Mouse (Mus musculus) WW6 (cell line): Measurements from ENCODE around the gene Gm7995.
"Not testable (repeated sequence)": the region's sequence is repeated elsewhere in the genome, so short reads cannot be mapped to it uniquely, and the experiment has no call there.

Source experiments
- DNase-seq: peaks from one replicate; pipeline ENCODE4 v3.0.0-alpha.2; 2013; ENCODE audit warnings: low read depth, low spot score

Gene Gm7995

DNA sequence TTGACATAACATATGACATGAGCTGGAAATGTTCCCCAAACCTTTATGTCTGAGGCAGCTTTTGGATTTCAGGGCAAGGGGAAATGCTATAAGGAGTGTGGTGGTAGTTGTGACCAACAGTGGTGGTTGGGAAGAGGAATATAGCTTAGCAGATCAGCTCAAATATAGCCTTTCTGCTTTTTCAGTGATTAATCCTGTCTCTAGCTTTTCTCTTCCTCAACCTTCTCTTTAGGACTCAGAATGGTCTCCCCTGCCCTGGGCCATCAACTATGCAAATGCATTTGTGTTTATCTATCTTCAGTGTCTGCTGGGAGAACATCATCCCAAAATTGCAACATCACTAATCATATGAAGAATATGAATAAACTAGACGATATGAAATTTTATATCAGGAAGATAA lies at the start of gene Gm7995:
Gm7995 (plus strand) TSS at position 301 of the 400 bp plus-strand sequence.
- not testable (repeated sequence) for DNase-seq

GRCm38 (mm10) chr14:42297258-42297657 lies 12.8 kb upstream of the Gm7995 start, which contains the start of gene Gm9611:
TSS of gene Gm9611 (minus strand) at chr14:42297358.
- DNase-seq, result not testable (repeated sequence)
